Mouse (Mus musculus) adrenal gland, adult 18-20 months (tissue): ENCODE measurements around the gene Qprt. TPM values are rescaled to one million over a fixed set of nuclear protein-coding genes. Genes with fewer than 3 reads are reported as not detected.
A peak's percentile ranks its signal among the peaks of the same experiment; 100 is the strongest.

Source experiments
- DNase-seq, 2 experiments: peaks; one replicate each; pipeline ENCODE4 v3.0.0; 2021 to 2022; ENCODE audit warnings: low spot score in 2 of 2
- total RNA-seq, 2 experiments: library from RNA; stranded (reverse); gene quantifications; 1 replicate in 1 of 2; 2 replicates in 1 of 2; pipeline ENCODE4 v1.2.3; 2021

The Qprt gene
- total RNA-seq, 2 experiments from 2014 or later = 0.30 to 0.51 TPM

DNA sequence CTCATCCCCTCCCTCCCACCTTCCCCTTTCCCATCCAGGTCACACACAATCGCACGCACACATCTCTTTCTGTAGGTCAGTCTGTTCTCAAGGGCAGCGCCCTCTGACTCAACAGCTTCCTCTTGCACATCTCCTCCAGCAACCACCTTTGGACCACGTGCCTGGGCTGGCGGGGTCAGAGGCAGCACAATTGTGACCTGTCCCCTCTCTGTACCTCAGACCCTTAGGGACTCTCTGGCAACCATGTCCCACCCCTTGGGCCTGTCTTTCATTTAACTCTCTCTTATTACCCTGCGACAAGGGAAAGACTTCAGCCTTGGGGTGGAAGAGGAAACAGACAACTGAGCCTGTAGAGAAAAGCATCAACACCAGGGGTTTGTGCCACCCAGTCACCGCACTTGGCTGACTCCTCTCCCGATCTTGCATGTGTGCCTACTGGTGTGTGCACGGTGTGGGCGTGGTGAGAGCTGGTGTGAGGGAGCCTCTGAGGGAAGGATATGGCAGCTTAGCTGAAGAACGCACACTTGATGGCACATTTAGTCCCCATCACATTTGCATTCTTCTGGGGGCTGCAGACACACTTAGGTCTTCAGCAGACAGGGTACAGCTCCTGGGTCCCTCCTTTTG is 12.9 kb upstream of the Qprt start:
- no peak for DNase-seq

DNA sequence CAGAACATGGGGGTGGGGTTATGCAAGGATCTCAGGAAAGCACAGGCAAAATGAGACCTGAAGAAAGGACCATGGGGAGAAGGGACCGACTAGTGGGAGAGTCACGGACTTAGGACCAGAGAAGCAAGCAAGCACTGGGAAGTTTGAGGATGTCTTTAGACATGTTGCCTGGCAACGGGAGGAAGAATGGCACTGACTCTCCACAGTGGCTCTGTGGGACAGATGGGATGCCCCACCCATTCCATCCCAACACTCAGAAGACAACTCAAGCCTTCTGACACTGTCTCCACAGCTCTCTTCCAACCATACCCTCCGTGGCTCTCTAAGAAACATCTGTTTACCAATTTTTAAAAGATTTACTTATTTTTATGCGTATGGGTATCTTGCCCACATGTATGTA is 11.1 kb upstream of the Qprt start:
- no peak for DNase-seq

DNA sequence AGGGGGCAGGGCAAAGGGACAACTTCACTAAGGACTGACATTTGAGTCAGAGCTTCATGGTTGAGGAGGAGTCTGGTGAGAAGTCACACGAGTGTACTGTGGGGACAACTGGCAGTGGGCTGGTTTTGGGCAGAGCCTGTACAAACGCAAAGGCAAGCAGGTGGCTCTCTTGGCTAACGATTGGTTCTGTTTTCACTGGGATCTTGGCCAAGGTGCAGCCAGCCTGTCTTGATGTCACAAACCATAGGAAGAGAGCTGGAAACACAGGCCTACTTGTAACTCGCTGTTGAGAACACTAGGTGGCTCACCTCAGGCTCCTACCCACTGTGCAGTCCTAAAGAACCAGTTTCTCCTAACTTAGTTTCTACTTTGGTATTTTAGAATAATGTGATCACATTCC is 7.6 kb upstream of the Qprt start:
- DNase-seq = no peak

DNA sequence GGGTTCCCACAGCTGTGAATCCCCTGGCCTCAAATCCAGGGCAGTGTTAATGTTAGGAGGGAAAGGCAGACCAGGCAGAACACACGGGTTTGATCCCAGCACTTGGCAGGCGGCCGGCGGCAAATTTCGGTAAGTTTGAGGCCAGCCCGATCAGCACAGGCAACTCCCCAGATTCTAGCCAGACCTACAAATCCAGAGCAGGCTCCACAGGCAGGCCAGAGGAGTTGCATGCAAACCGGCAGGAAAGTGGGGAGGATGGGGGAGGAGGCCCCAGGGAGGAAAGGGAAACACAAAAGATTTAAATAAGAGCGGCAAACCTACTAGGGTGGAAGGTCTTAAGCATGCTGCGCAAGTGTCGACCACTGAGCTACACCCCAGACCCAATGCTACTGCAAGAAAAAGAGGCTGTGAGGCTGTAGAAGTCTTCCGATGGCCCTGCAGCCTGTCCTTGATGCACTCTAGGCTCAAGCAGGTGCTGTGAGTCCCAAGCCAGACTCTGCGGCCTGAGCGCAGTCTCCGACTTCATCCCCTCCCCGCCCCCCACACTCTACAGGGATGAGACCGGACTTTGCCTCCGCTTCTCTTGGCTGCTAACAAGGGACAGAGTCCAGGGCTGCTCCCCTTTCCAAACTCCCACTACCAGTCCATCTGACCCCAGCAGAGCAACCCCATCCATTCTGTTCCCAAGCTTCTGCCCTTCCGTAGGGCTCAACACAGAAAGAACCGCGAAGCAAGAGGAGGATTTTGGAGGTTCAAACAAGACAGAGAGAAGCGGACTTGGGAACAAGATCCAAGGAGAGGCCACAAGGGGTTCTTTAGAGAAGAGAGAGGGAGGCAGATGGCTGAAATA is 740 bp downstream of the Qprt start:
- DNase-seq = no peak

DNA sequence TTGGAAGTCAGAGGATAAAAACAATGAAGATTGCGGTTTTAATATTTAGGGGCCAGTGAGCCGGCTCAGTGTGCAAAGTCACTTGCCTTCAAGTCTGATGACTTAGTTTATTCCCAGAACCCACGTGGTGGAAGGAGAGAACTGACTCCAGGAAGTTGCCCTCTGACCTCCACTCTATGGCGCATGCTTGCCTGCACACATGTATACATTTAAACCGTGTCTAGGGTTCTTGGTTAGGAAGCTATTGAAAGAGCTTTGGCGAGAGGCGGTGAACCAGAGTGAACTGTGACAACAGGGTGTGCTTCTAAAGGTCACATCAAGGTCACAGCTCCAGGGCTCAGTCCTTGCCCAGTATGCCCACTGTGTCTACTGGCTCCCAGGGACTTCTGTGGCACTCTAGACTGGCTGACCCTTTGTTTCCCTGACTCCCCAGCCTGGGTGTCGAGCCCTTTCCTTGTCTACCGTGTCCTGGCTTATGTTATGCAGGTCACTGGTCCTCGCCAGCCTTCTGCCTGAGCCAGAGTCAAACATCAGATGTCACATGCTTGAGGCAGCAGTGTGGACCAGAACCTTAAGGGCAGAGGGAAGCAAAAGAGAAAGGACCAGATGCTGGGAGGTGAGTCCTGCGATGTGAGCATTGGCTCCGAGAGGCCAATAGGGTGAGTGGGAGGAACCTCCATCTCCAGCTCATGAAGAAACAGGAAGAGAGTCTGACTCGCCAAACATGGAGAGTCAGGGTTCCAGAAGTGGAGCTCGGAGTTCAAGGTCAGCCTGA is 3.2 kb downstream of the Qprt start:
- DNase-seq = no peak

DNA sequence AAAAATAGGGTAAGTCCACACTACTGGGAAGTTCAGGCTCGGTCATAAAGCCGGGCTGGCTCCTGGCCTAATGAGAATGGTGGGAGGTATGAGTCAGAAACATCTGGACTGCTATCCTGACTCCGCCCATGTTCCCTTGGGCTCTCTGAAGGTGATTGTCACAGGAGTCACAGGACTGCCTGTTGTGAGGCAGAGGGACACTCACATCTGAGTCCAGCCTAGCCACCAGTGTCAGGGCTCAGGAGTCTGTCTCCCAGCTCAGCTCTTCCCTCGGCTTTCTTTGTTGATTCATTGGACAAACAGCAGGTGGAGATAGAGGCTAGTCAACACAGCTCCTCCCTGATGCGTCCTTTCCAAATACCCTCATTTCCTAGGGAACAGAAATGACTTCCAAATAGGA is 4.1 kb downstream of the Qprt start:
- peak in 1 of 2 experiments; percentile 25 for DNase-seq

DNA sequence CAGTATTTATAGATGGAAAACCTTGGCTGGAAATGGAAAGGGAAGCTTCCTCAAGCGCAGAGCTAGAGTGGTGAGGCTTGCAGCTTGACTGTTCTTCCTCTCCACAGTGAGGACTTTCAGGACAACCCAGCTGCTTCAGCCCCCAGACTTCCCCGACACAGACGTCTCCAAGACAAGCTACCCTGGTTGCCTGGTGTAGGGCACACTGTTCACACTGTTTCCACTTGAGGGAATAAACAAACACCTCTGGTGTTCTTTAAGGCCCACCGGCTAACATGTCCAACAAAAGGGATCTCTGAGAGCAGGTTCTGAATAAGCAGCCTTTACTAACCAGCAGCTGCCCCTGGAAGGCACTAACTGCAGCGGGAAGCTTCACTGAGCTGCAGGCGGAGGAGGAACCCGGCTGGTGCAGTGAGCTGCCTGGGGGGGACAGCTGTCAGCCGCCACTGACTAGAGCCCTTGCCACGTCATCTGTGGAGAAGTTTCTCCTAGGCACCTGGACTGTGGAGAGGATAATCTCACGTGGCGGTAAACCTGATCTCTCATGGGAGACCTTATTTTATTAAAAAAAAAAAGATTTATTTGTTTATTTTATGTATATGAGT is 5.6 kb downstream of the Qprt start:
- DNase-seq = no peak

DNA sequence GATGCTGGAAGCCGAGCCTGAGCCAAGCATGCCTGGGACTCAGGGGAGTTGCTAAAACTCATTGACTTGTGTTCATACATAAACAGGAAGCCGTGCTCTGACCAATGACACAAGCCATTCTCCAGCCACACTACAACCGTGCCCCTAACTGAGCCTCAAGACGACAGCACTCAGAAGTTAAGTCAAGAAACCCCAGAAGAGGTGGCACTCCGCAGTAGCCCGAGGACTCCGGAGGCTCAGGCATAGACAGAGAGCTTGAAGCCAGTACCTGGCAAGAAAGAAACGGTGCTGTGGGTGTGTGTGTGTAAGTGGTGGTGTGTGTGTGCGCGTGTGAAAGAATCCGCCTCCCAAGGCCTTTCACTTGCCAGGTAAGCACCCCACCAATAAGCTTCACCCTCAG is 7.1 kb downstream of the Qprt start:
- no peak for DNase-seq

DNA sequence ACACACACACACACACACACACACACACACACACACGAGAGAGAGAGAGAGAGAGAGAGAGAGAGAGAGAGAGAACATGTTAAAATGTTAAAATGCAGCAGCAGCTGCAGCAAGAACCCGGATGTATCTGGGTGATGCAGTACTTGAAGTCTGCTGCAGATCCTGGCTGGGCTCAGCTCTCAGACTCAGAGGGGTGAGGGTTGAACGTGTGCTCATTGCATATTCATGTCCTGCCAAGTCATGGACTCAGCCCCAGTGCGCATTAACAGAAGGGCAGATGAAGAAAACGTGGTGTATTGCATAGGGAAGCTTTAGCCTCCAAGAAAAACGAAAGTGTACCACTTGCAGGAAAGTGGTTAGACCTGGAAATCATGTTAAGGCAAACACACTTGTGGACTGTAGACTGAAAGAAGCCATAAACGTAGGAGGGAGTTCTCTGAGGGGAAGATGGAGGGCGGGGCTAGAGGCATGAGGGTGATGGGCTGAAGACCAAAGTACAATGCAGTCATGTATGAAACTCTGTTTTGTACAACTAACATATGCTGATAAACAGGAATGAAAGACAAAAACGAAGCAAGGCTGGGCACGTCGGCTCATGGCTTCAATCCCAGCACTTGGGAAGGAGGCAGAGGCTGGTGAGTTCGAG is 8.3 kb downstream of the Qprt start:
- no peak for DNase-seq

DNA sequence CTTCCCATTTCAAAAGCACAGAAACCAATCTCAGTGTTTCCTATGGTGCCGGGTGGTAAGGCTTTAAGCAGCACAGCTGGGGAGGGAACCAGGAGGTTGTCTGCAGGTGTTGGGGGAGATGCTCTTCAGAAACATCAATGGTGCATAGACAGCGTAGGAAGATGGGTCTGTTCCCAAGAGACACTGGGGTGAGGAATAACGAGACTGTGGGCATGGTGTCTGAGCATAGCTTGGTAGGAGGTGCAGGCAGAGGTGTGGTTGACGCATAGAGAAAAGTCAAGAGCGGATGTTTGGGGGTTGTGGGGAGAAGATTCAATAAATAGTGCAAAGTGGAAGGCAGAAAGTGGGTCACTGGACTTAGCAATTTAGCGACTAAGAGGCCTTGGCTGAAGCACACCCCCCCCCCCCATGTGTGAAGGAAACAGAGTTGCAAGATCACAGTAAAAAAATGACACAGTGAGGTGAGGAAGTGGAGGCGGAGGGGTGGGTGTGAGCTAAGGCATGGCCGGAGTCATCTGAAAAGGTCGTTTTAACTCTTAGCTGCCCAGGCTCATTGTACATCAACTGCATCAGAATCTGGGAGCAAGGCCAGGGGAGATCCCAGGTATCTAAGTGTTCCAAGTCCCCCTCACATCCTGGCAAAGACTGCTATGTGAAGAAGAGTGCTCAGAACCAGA is 9.0 kb downstream of the Qprt start:
- no peak for DNase-seq

DNA sequence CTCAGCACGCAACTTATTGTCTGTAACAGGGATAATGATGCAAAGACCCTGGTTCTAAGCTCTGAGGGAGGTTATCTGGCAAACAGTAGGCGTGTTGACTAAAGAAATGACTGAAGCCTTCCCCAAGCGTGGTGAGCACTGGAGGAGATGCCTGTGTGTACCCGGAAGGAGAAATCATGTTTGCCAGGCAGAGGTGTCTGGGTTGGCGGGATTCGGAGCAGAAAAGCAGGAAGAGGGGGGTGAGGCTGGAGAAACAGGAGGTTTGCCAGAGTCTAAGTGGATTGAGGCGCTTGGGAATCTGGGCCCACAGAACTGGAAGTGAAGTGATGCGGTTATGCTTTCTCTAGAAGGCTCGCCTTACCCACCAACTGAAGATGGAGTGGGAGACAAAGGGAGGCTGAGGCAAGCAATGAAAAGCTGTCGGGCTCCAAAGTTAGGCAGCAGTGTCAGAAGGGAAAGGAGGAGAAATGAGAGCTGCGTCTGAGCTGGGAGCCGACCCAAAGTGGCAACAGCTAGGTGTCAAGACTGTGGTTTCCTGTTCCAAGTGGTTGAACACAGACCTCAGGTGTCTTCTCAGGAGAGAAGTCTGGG is 9.7 kb downstream of the Qprt start:
- no peak for DNase-seq

DNA sequence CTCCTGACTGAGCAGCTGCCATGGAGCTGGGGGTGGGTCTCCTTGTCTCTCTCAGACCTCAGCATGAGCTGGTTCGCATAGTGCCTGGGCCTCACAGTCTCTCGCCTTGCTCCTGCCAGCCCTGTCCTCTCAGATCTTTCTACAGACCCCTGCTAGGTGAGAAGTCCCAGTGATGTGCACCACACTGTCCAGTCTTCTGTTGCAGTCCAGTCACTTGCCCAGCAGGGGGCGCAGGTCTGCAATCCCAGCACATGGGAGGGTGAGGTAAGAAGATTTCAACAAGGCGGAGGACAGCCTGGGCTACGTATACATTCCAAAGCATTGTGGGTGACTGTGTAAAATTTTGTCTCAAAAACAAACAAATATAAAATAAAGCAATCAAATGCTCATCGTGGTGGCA is 10.6 kb downstream of the Qprt start:
- DNase-seq = peak; percentile 43 to 62

DNA sequence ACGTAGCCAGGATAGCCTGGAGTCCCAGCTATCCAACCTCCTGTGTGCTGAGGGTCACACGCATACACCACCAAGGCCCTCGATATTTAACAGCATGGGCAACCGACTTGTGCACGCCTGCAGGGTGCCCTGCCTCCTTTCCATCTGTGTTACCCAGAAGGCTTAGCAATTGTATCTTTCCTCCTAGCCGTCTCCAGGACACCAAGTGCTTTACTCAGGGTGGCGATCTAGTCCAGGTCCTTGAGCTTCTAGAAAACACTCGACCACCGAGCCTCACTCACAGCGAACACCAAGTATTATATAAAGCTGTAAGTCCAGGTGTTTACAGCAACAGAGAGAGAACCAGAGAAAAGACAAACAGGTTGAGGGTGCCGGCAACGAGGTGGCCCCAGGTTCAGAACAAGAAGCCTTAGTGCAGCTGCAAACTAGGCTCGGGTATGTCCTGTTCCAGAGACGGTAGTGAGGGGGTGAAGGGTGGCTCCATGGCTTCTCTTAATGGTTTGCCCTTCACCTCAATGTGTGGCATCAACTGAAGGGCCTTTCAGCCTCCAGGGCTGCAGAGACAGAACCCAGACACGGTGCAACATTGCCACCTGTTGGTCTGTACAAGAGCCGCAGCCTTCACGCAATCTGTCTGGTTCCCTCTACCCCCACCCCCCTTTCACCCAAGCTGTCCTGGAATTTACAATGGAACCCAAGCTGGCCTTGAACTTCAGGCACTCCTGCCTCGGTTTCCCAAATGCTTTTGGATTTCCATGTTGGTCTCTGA is 11.6 kb downstream of the Qprt start:
- DNase-seq = peak; percentile 65

DNA sequence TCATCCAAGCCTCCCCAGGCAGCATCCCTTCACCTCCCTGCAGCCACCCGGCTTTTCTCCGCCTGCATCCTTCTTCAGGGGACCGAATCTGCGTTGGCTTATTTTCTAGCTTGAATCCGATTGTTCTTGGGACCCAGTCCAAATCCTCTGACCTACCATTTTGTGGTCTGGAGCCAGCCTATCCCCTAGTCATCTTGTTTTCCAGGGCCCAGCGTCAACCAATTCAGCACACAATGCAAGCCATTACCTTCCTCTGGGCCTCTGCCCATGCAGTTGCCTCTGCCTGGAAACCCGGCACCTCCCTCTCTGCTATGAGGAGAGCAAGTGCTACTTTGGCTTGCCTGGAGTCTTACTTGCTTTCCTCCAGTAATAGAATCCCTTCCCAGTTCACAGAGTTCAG is 16.5 kb downstream of the Qprt start:
- DNase-seq = no peak

DNA sequence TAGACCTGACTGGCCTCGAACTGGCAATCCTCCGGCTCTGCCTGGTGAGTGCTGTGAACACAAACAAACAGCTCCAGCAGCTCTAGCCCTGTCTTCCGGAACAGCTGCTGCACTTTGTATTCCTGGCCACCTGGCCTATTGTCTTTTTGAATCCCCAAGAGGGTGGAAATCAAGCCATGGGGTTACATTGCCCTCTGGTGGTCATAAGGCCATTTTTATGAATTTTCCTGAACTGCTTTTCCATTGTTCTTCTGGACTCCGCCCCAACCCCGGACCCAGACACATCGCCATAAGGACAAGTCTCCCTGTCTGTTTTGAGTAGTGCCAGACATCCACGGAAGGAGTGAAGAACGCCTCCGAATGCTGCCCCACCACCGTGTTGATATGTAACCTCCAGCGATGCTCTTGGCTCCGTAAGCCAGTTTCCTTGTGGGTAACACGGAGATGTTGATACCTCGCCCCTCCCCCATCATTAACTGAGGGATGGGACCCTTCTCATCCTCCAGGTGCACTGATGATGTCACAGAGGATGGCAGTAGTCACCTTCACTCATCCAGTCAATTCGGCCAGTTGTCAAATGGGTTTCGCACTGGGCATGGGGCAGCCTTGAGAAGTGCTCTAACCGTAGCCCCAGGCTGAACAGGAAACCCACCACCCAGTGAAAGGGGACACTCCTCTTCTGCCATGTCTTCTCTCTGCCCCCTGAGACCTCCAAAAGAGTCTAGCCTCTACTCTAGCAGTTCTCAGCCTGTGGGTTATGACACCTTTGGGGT is 17.3 kb downstream of the Qprt start:
- peak; percentile 60 to 71 for DNase-seq

DNA sequence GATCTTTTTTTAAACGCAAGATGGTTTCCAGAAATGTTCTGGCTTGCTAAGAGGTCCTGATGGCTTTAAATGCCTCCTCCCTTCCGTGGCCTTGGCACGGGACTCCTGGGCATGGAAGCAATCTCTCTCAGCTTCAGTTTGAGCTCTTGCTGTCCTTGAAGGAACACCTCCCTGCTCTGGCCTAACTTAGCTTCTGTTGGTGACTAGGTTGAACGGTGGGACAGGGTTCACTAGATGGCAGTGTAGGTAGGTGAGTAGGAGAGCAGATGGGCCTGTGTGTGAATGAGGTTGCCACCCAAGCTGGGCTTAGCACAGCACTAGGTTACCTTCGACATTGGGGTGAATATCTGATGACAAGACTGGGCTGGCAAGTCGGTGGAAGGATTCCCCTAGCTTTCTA is 18.1 kb downstream of the Qprt start:
- no peak for DNase-seq

DNA sequence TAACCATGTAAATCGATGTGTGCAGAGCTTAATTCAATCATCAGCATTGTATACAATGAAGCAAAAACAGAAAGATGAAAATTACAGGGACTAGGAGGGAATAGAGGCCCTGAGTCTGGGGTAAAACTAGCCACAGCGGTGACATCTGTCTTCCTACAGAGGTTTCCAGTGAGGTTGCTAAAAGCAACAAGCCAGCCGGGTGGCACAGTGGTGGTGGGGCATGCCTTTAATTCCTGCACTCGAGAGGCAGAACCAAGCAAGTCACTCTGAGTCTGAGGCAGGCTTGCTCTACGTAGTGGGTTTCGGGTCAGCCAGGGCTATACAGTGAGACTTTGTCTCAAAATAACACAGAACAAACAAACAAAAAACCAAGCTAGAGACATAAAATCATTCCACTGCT is 19.9 kb downstream of the Qprt start:
- no peak for DNase-seq

DNA sequence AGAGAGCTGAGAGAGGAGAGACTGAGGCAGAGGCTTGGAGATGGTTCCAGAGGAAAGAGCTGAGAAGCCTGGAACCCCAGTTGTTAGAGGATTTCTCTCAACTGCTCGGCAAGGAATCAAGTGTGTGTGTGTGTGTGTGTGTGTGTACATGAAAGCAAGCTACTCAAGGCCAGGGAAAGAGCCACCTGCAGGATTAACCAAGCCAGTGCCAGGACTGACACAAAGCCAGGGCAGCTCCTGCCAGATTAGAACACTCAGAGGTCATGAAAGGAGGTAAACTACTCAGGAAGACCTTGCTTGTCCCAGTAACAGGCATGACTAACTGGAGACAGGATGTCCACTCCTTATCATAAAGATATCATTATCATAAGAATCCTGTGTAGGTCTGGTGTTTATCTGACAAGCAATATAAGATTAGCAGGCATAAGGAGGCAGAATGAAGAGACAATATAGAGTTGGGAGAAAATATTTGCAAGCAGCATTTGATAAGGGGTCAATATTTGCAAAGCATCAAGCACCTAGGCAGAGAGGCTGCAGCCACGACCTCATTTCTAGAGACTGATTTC is 20.5 kb downstream of the Qprt start:
- no peak for DNase-seq
